Mouse (Mus musculus): ENCODE results near the gene Rapgef4. TPM values are rescaled to one million over a fixed set of nuclear protein-coding genes. Genes with fewer than 3 reads are reported as not detected.

Gene Rapgef4
- polyA plus RNA-seq, 1 experiment from 2014 or later, result 4.3 TPM

DNA sequence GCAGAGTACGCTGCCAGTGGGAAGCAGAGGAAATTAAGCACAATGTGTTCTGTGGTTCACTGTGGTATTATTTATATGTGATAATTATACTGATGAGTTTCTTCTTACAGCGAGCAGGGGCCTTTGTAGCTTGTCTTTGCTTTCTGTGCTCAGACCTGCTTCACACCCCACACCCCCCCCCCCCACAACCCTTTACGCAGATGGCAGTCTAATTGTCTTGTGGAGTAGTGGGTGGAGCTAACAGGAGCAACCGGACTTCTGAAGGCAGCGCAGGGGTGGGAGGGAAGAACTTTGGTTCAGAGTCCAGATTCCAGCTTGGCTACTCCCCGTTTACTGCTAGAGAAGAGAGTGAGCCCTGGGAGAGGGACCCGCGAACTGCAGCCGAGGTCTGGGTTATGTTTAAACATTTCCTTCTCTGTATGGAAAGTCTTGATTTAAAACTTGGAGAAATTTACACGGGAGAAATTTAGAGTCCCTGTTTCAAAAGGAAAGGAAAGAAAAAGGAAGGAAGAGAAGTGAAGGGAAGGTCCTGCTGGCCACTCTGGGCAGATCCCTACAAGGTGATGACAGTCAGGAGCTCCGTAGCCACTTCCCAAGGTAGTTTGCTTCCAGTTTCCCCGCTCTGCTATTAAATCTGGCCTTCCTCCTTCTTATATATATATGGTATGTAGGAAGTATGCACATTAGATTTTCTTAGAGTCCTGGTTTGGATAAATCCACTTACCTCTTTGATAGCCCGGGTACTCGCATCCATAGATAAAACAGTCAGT lies 274.0 kb downstream of the Rapgef4 start:
- Histone ChIP-seq H3K9me3 (no peaks in the 10 kb centered on the region), H3K27me3 (replicated peaks) (no peaks in the 10 kb centered on the region), H3K4me2 (peak overlapping the region; percentile 39), H3K4me3 (replicated peaks) (peak overlapping the region; percentile 16), H3K9ac (peak overlapping the region; percentile 16; the same call in 1 of the 2 replicates), H3K4me1 (0 out of 2 replicates have a peak, but pooled peaks cover 15% of the 10 kb centered on the region), H3K27ac (peak overlapping the region; percentile 54), H3K36me3 (no peaks in the 10 kb centered on the region)
- WGBS, result 23% methylated on average over 14 of the region's 14 CpGs
- ATAC-seq (ENCODE audit: insufficient read depth, low FRiP score, low read depth), result peak; percentile 66

DNA sequence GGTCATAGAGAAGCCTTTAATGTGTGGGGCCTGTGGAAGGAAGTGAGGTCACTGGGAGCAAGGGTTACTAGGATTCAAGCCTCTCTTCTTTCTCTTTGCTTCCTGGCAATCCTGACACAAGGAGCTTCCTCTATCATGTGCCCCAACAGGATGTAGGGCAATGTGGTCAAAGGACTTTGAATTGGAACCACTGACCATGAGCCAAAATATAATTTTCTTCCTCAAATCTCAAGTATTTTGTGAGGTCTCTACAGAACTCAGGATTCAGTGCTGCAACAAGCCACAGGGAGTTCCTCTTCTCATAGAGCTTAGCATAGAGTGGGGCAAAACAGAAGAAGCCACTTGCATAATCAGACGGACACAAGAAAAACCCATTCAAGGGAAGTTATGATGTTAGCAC lies 279.7 kb downstream of the Rapgef4 start:
- Histone ChIP-seq H3K27ac (no peak overlapping the region), H3K4me2 (no peak overlapping the region), H3K36me3 (no peaks in the 10 kb centered on the region), H3K4me3 (replicated peaks) (no peak overlapping the region), H3K9ac (no peak overlapping the region), H3K4me1 (no peaks in the 10 kb centered on the region), H3K9me3 (no peaks in the 10 kb centered on the region), H3K27me3 (replicated peaks) (no peaks in the 10 kb centered on the region)
- 78% methylated on average over 1 of the region's 1 CpGs for WGBS
- ATAC-seq (ENCODE audit: insufficient read depth, low FRiP score, low read depth), result no peak

DNA sequence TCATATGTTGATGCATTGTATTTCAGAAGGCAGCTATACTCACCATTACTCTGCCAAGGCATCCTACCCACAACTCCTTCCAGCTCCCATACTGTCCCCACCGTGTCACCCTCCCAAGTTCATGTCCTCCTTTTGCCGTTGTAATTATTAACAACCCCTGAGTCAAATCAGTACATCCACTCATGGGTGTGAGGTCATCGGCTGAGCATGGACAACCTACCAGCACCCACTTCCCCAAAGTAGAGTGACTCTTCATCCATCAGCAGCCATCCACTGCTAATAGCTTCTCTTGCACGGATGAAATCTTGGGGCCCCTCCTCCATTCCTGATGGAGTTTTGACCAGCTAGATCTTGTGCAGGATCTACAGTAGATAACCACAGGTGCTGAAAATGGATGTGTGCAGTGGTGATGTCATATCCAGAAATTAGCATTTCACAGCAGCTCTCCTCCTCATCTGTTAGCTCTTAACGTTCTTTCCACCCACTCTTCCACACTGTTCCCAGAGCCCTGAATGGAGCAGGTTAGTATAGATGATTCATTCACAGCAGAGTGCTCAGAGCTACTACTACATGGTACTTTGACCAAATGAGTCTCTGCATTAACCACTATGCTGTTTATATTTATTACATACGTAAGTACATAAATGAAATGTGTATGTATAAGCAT lies 281.9 kb downstream of the Rapgef4 start:
- WGBS, result 82% methylated on average over 6 of the region's 6 CpGs

DNA sequence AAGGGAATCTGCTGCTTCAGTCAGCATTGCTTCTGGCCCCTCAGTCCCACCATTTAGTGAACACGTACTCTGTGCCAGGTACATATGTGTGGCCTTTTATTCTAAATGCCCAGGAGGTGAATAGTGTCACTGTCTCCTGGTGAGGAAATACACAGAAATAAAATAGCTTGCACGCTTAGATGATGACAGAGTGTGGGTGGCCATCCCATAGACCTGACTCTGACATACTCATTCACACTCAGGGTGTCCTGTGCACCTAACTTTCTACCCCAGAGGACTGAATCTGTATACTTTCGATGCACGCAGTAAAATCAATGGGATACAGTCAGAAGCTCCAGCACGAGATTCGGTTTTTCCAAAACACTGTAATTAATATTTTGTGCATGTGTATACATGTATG lies 286.4 kb downstream of the Rapgef4 start:
- no peak for ATAC-seq (ENCODE audit: insufficient read depth, low FRiP score, low read depth)
- no peaks in the 10 kb centered on the region for H3K4me1 ChIP-seq
- no peak overlapping the region for H3K4me3 ChIP-seq (replicated peaks)
- H3K27ac ChIP-seq, result no peak overlapping the region
- no peak overlapping the region for H3K9ac ChIP-seq
- 86% methylated on average over 6 of the region's 6 CpGs for WGBS
- no peaks in the 10 kb centered on the region for H3K27me3 ChIP-seq (replicated peaks)
- H3K9me3 ChIP-seq, result no peaks in the 10 kb centered on the region
- H3K36me3 ChIP-seq, result no peaks in the 10 kb centered on the region
- H3K4me2 ChIP-seq, result no peak overlapping the region

More for the DNA sequence above, 281.9 kb downstream of the Rapgef4 start:
- Histone ChIP-seq H3K4me2 (no peak overlapping the region), H3K4me1 (no peaks in the 10 kb centered on the region), H3K9ac (no peak overlapping the region), H3K9me3 (no peaks in the 10 kb centered on the region), H3K4me3 (replicated peaks) (no peak overlapping the region), H3K27me3 (replicated peaks) (no peaks in the 10 kb centered on the region), H3K27ac (no peak overlapping the region), H3K36me3 (no peaks in the 10 kb centered on the region)
- ATAC-seq (ENCODE audit: insufficient read depth, low FRiP score, low read depth), result no peak

DNA sequence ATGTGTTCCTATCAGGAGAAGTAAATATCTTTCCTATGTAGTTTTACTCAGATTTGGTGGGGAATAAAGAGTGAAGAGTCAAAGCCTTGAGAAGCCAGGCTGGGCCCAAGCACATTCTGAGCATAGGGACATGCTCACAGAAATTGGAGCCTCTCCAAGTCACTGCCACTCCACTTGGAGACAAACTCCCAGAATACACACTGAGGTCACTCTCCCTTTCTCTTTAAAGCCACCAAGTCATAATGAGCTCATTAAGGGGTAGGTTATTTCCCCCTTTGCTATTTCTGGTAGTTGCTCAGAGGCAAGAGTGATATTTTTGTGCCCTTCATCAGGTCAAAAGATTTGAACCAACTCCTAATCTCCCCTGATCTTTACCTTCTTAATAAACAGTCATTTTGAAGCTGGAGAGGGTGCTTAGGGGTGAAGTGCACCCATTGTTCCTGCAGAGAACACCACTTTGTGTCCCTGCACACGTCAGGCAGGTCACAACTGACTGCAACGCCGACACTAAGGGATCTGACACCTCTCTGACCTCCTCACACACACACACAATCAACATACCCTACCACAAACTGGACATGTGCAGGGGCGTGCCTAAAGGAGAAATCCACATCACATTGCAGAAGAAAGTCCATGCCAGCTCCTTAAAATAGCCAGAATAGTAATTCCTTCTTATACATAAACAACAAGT lies 288.8 kb downstream of the Rapgef4 start:
- Histone ChIP-seq H3K9ac (no peak overlapping the region), H3K4me1 (no peaks in the 10 kb centered on the region), H3K4me2 (no peak overlapping the region), H3K36me3 (no peaks in the 10 kb centered on the region), H3K27me3 (replicated peaks) (no peaks in the 10 kb centered on the region), H3K9me3 (no peaks in the 10 kb centered on the region), H3K4me3 (replicated peaks) (no peak overlapping the region), H3K27ac (no peak overlapping the region)
- 60% methylated on average over 4 of the region's 4 CpGs for WGBS
- ATAC-seq (ENCODE audit: insufficient read depth, low FRiP score, low read depth), result no peak

DNA sequence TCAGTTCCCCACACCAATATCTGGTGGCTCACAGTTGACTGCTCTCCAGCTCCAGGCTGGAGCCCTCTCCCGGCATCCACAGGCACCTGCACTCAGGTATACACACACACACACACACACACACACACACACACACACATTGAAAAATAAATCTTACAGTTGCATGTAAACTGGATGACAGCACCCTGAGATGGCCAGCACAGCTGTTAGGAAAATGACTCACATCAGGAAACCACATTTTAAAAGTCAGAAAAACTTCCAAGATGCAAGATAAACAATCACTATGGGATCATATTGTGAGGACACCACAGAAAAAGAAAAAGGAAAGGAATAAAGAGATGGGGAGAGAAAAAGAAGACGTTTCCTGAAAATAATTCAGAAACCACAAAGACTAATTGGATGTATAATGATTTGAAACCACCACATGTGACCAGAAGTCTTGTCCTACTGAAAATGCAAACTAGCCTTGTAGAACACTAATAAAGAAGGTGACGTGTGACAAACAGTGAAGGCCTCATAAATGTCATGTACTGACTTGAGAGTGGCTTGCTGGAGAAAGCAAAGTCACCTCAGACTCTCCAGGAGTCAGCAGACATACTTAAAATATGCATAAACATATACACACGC lies 297.3 kb downstream of the Rapgef4 start:
- no peaks in the 10 kb centered on the region for H3K27me3 ChIP-seq (replicated peaks)
- no peak overlapping the region for H3K9ac ChIP-seq
- ATAC-seq (ENCODE audit: insufficient read depth, low FRiP score, low read depth), result no peak
- no peak overlapping the region for H3K27ac ChIP-seq
- no peak overlapping the region for H3K4me2 ChIP-seq
- no peaks in the 10 kb centered on the region for H3K9me3 ChIP-seq
- WGBS, result 71% methylated on average over 4 of the region's 4 CpGs
- no peaks in the 10 kb centered on the region for H3K36me3 ChIP-seq
- H3K4me3 ChIP-seq (replicated peaks), result no peak overlapping the region
- no peaks in the 10 kb centered on the region for H3K4me1 ChIP-seq

DNA sequence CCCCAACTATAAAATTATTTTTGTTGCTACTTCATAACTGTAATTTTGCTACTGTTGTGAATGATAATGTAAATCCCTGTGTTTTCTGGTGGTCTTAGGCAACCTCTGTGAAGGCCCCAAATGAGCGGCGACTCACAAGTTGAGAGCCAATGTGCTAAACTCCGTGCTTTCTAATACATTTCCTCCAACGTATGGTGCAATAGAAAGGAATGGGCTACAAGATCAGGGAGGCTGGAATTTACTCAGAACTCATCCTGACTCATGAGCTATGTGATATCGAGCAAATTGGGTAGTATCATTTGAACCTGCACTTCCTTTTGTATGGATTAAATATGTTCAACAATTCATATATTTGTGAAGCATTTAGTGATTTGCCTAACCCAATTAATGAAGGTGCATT lies 299.5 kb downstream of the Rapgef4 start:
- Histone ChIP-seq H3K9ac (no peak overlapping the region), H3K27ac (no peak overlapping the region), H3K4me2 (no peak overlapping the region), H3K4me3 (replicated peaks) (no peak overlapping the region), H3K4me1 (no peaks in the 10 kb centered on the region), H3K9me3 (no peaks in the 10 kb centered on the region), H3K36me3 (no peaks in the 10 kb centered on the region), H3K27me3 (replicated peaks) (no peaks in the 10 kb centered on the region)
- 90% methylated on average over 5 of the region's 5 CpGs for WGBS
- no peak for ATAC-seq (ENCODE audit: insufficient read depth, low FRiP score, low read depth)

DNA sequence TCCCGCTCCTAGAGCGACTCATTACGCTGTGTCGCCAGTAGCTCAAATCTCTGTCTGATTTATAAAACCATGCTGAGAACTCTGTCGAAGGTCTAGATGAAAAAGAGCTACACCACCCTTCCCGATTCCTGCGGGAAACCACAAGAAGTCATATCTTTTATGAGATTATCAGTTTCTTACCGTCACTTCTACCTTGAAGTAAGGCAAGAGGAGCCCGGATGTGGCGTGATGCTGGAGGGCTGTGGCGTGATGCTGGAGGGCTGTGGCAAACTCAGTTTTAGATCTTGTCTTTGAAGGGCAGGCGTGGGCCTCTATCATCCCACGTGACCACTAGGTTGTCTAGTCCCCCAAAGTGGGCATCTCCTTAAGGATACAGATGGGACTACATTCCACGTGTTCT lies 300.9 kb downstream of the Rapgef4 start:
- no peaks in the 10 kb centered on the region for H3K36me3 ChIP-seq
- H3K9me3 ChIP-seq, result no peaks in the 10 kb centered on the region
- WGBS, result 88% methylated on average over 14 of the region's 14 CpGs
- no peak overlapping the region for H3K27ac ChIP-seq
- H3K4me1 ChIP-seq, result no peaks in the 10 kb centered on the region
- H3K9ac ChIP-seq, result no peak overlapping the region
- H3K4me2 ChIP-seq, result no peak overlapping the region
- H3K27me3 ChIP-seq (replicated peaks), result no peaks in the 10 kb centered on the region
- no peak for ATAC-seq (ENCODE audit: insufficient read depth, low FRiP score, low read depth)
- H3K4me3 ChIP-seq (replicated peaks), result no peak overlapping the region

DNA sequence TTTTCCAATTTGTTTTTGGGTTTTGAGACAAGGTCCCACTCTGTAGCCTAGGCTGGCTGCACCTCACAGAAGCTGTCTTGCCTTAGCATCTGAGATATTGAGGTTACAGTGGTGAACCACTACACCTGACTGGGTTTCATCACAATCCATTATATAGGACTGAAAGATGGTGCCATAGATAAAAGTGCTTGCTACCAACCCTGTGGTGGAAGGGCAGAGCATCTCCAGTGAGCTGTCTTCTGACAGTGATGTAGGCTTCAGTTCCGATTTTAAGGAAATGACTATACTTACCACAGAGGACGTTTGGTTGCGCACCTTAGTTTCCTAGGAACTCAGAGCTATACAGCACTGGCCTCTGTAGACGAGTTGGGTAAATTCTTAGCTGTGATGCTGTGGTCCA lies 301.7 kb downstream of the Rapgef4 start:
- H3K4me1 ChIP-seq, result 0 out of 2 replicates have a peak, but pooled peaks cover 6% of the 10 kb centered on the region

DNA sequence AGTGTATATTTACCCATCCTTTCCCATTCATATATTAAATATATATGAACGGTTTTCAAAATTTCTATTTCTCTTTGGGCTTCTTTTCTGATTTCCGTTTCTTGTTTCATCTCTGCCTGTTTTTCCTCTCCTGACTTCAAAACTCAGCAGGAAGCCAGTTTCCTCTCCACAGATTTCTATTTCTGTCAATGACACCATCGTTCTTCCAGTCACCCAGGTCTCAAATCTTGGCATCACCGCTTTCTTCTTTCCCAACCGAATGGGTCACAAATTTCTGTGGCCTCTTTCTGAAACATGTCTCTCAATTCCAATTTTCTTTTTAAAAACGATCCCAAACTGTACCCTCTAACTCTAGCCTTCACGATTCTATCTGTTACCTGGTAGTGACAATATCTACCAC lies 303.6 kb downstream of the Rapgef4 start:
- H3K27me3 ChIP-seq (replicated peaks), result no peaks in the 10 kb centered on the region
- no peaks in the 10 kb centered on the region for H3K36me3 ChIP-seq
- no peak overlapping the region for H3K4me2 ChIP-seq
- no peak overlapping the region for H3K27ac ChIP-seq
- no peaks in the 10 kb centered on the region for H3K9me3 ChIP-seq
- H3K4me3 ChIP-seq (replicated peaks), result no peak overlapping the region
- H3K4me1 ChIP-seq, result 0 out of 2 replicates have a peak, but pooled peaks cover 6% of the 10 kb centered on the region
- WGBS, result 78% methylated on average over 7 of the region's 7 CpGs
- ATAC-seq (ENCODE audit: insufficient read depth, low FRiP score, low read depth), result no peak
- no peak overlapping the region for H3K9ac ChIP-seq

More for the DNA sequence above, 301.7 kb downstream of the Rapgef4 start:
- H3K27me3 ChIP-seq (replicated peaks), result no peaks in the 10 kb centered on the region
- no peak overlapping the region for H3K4me2 ChIP-seq
- H3K36me3 ChIP-seq, result no peaks in the 10 kb centered on the region
- H3K27ac ChIP-seq, result no peak overlapping the region
- no peak overlapping the region for H3K9ac ChIP-seq
- 78% methylated on average over 4 of the region's 4 CpGs for WGBS
- H3K9me3 ChIP-seq, result no peaks in the 10 kb centered on the region
- no peak for ATAC-seq (ENCODE audit: insufficient read depth, low FRiP score, low read depth)
- no peak overlapping the region for H3K4me3 ChIP-seq (replicated peaks)

DNA sequence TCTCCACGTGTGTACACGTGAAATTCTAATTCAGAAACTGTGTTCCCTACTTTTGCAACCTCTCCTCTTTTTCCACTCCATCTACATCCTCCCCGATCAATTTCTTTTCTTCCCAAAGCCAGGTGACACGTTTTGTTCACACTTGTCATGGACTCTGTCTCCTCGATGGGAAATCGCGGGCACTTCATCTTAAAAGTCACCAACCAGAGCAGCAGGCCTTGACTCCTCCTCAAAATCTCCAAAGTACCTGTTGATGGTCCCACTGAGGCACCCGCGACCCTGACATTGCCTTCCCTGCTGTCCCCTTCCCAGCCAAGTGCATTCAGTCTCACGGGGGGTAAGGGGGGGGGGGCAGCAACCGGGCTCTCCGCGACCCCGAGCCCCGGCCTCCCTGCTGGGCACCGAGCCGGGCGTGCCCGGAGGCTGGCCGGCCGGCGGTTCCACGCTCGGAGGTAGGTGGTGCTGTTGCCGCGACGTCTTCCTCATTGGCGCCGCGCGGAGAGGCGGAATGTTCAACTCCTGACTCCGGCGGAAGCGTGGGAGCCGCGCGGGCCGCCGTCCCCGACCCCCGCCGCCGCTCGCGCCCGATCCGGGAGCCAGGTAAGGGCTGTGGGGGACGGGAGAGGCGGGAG lies 304.3 kb downstream of the Rapgef4 start, which contains the start of gene Map3k20:
TSS of gene Map3k20 (plus strand) at position 382 of the 632 bp plus-strand sequence.
- WGBS, result 2% methylated on average over 50 of the region's 50 CpGs

More for the DNA sequence above, 304.3 kb downstream of the Rapgef4 start, which contains the start of gene Map3k20:
- H3K36me3 ChIP-seq, result no peaks in the 10 kb centered on the region
- no peaks in the 10 kb centered on the region for H3K27me3 ChIP-seq (replicated peaks)
- H3K4me1 ChIP-seq, result 0 out of 2 replicates have a peak, but pooled peaks cover 6% of the 10 kb centered on the region
- H3K9ac ChIP-seq, result peak within 1 kb of the TSS; percentile 78
- H3K9me3 ChIP-seq, result no peaks in the 10 kb centered on the region
- H3K4me2 ChIP-seq, result peak within 1 kb of the TSS; percentile 70
- peak within 1 kb of the TSS; percentile 57; the same call in 1 of the 2 replicates for H3K27ac ChIP-seq
- H3K4me3 ChIP-seq (replicated peaks), result peak within 1 kb of the TSS; percentile 81
- peak; percentile 88 for ATAC-seq (ENCODE audit: insufficient read depth, low FRiP score, low read depth)
